Mouse (Mus musculus) hindbrain, embryonic 15.5 days (tissue): ENCODE results near the gene Srpk2. TPM values are rescaled to one million over a fixed set of nuclear protein-coding genes. Genes with fewer than 3 reads are reported as not detected.

ENCODE experiments used
- ATAC-seq: fragments of 200-750 bp; cut with Nextera tagmentation; 2 replicates; pipeline ENCODE4 v1.8.0; 2017; ENCODE audit warnings: low read depth, moderate number of reproducible peaks, moderate TSS enrichment; ENCODE audit not compliant: low FRiP score
- H3K27ac ChIP-seq: fragments of 300-500 bp; sonication (generic); replicated peaks from 2 replicates; pipeline ENCODE4 v1.5.1; 2015; ENCODE audit warnings: mild to moderate bottlenecking, inconsistent platforms
- H3K27me3 ChIP-seq: fragments of 300-500 bp; sonication (generic); 2 replicates; pipeline ENCODE4 v1.6.1; 2015; ENCODE audit warnings: control low read depth, inconsistent platforms
- H3K36me3 ChIP-seq: fragments of 300-500 bp; sonication (generic); 2 replicates; pipeline ENCODE4 v1.6.1; 2015; ENCODE audit warnings: control low read depth, inconsistent platforms
- H3K4me1 ChIP-seq: fragments of 300-500 bp; sonication (generic); replicated peaks from 2 replicates; pipeline ENCODE4 v1.6.1; 2015; ENCODE audit warnings: control low read depth, inconsistent platforms
- H3K4me2 ChIP-seq: fragments of 300-500 bp; sonication (generic); 2 replicates; pipeline ENCODE4 v1.6.1; 2015; ENCODE audit warnings: moderate library complexity, mild to moderate bottlenecking, inconsistent platforms
- H3K4me3 ChIP-seq: fragments of 300-500 bp; sonication (generic); 2 replicates; pipeline ENCODE4 v1.5.1; 2015; ENCODE audit warnings: mild to moderate bottlenecking, inconsistent platforms
- H3K9ac ChIP-seq: fragments of 300-500 bp; sonication (generic); 2 replicates; pipeline ENCODE4 v1.6.1; 2015; ENCODE audit warnings: inconsistent platforms
- H3K9me3 ChIP-seq: fragments of 300-500 bp; sonication (generic); 2 replicates; pipeline ENCODE4 v1.6.1; 2016; ENCODE audit warnings: control low read depth, inconsistent platforms
- WGBS: fragments of 180-500 bp; shearing (Covaris S2); methylation state at CpG from one replicate; pipeline ENCODE4 v1.1.7; 2015; 5-methylcytosine and 5-hydroxymethylcytosine counted together
- polyA plus RNA-seq: library from polyadenylated mRNA; unstranded; fragments of >200 nt; fragmentation: Nextera tagmentation; extraction: Ambion mirVana; gene quantifications from 2 replicates; pipeline ENCODE4 v1.2.1, GENCODE M21; 2015

Gene Srpk2
- polyA plus RNA-seq, 1 experiment from 2014 or later = 101 TPM

- peaks cover 36% of the 10 kb centered on the region for H3K36me3 ChIP-seq
- peak overlapping the region; percentile 51; the same call in 1 of the 2 replicates for H3K27ac ChIP-seq
- ATAC-seq = peak; percentile 54; the same call in 1 of the 2 replicates
- no peak overlapping the region for H3K9ac ChIP-seq
- H3K9me3 ChIP-seq = no peaks in the 10 kb centered on the region
- no peaks in the 10 kb centered on the region for H3K27me3 ChIP-seq
- no peak overlapping the region for H3K4me3 ChIP-seq
- H3K4me2 ChIP-seq = no peak overlapping the region
- 63% methylated on average over 6 of the region's 6 CpGs for WGBS
- H3K4me1 ChIP-seq = no peaks in the 10 kb centered on the region
Observed at GRCm38 (mm10) chr5:23508630-23509029, 175.8 kb downstream of the Srpk2 start.

- no peak overlapping the region for H3K4me2 ChIP-seq
- no peak overlapping the region; the same call in 1 of the 2 replicates for H3K27ac ChIP-seq
- H3K9ac ChIP-seq = no peak overlapping the region
- H3K36me3 ChIP-seq = peaks cover 30% of the 10 kb centered on the region
- WGBS = 90% methylated on average over 4 of the region's 4 CpGs
- no peak overlapping the region for H3K4me3 ChIP-seq
- no peaks in the 10 kb centered on the region for H3K27me3 ChIP-seq
- H3K4me1 ChIP-seq = no peaks in the 10 kb centered on the region
- no peak for ATAC-seq
- H3K9me3 ChIP-seq = no peaks in the 10 kb centered on the region
Observed at GRCm38 (mm10) chr5:23507210-23507609, 177.2 kb downstream of the Srpk2 start.

- Histone ChIP-seq H3K27ac (no peak overlapping the region), H3K36me3 (peaks cover 45% of the 10 kb centered on the region), H3K4me1 (no peaks in the 10 kb centered on the region), H3K4me3 (no peak overlapping the region), H3K27me3 (no peaks in the 10 kb centered on the region), H3K4me2 (no peak overlapping the region), H3K9me3 (no peaks in the 10 kb centered on the region), H3K9ac (no peak overlapping the region)
- no peak for ATAC-seq
- WGBS = 78% methylated on average over 3 of the region's 3 CpGs
Observed at GRCm38 (mm10) chr5:23505578-23505977, 178.8 kb downstream of the Srpk2 start.

- WGBS = 82% methylated on average over 12 of the region's 13 CpGs
- no peak overlapping the region for H3K9ac ChIP-seq
- H3K27me3 ChIP-seq = no peaks in the 10 kb centered on the region
- no peaks in the 10 kb centered on the region for H3K9me3 ChIP-seq
- H3K4me2 ChIP-seq = no peak overlapping the region
- ATAC-seq = peak; percentile 62
- H3K27ac ChIP-seq = no peak overlapping the region
- H3K36me3 ChIP-seq = peaks cover 60% of the 10 kb centered on the region
- H3K4me1 ChIP-seq = no peaks in the 10 kb centered on the region
- no peak overlapping the region for H3K4me3 ChIP-seq
Observed at GRCm38 (mm10) chr5:23502317-23502937, 182.0 kb downstream of the Srpk2 start.

GRCm38 (mm10) chr5:23501582-23502316 is 182.7 kb downstream of the Srpk2 start:
- WGBS = 84% methylated on average over 13 of the region's 13 CpGs
- Histone ChIP-seq H3K4me3 (no peak overlapping the region), H3K4me1 (no peaks in the 10 kb centered on the region), H3K27me3 (no peaks in the 10 kb centered on the region), H3K36me3 (peaks cover 65% of the 10 kb centered on the region), H3K27ac (no peak overlapping the region), H3K4me2 (no peak overlapping the region), H3K9ac (no peak overlapping the region), H3K9me3 (no peaks in the 10 kb centered on the region)
- ATAC-seq = no peak

GRCm38 (mm10) chr5:23500715-23501114 is 183.7 kb downstream of the Srpk2 start:
- H3K27me3 ChIP-seq = no peaks in the 10 kb centered on the region
- WGBS = 91% methylated on average over 6 of the region's 6 CpGs
- H3K36me3 ChIP-seq = peaks cover 71% of the 10 kb centered on the region
- H3K9me3 ChIP-seq = no peaks in the 10 kb centered on the region
- no peak overlapping the region for H3K4me3 ChIP-seq
- no peak overlapping the region for H3K27ac ChIP-seq
- no peak overlapping the region for H3K4me2 ChIP-seq
- no peaks in the 10 kb centered on the region for H3K4me1 ChIP-seq
- no peak for ATAC-seq
- H3K9ac ChIP-seq = no peak overlapping the region

- H3K9me3 ChIP-seq = no peaks in the 10 kb centered on the region
- ATAC-seq = no peak
- H3K36me3 ChIP-seq = peaks cover 73% of the 10 kb centered on the region
- H3K27me3 ChIP-seq = no peaks in the 10 kb centered on the region
- no peak overlapping the region for H3K4me2 ChIP-seq
- H3K9ac ChIP-seq = no peak overlapping the region
- 96% methylated on average over 16 of the region's 16 CpGs for WGBS
- H3K27ac ChIP-seq = no peak overlapping the region
- no peak overlapping the region for H3K4me3 ChIP-seq
- no peaks in the 10 kb centered on the region for H3K4me1 ChIP-seq
Observed at GRCm38 (mm10) chr5:23499257-23499656, 185.2 kb downstream of the Srpk2 start.

- H3K4me2 ChIP-seq = no peak overlapping the region
- no peaks in the 10 kb centered on the region for H3K27me3 ChIP-seq
- 86% methylated on average over 10 of the region's 10 CpGs for whole genome bisulfite sequencing
- H3K9me3 ChIP-seq = no peaks in the 10 kb centered on the region
- H3K9ac ChIP-seq = no peak overlapping the region
- H3K4me3 ChIP-seq = no peak overlapping the region
- H3K36me3 ChIP-seq = peaks cover 79% of the 10 kb centered on the region
- ATAC-seq = no peak
- H3K27ac ChIP-seq = no peak overlapping the region
- no peaks in the 10 kb centered on the region for H3K4me1 ChIP-seq
Observed at GRCm38 (mm10) chr5:23497920-23498319, 186.5 kb downstream of the Srpk2 start.

GRCm38 (mm10) chr5:23496933-23497332 is 187.5 kb downstream of the Srpk2 start:
- WGBS = 91% methylated on average over 5 of the region's 5 CpGs
- Histone ChIP-seq H3K27ac (no peak overlapping the region), H3K4me2 (no peak overlapping the region), H3K36me3 (peaks cover 80% of the 10 kb centered on the region), H3K9ac (no peak overlapping the region), H3K4me1 (no peaks in the 10 kb centered on the region), H3K4me3 (no peak overlapping the region), H3K9me3 (no peaks in the 10 kb centered on the region), H3K27me3 (no peaks in the 10 kb centered on the region)
- ATAC-seq = no peak

GRCm38 (mm10) chr5:23496396-23496795 is 188.0 kb downstream of the Srpk2 start:
- WGBS = 83% methylated on average over 3 of the region's 3 CpGs
- Histone ChIP-seq H3K4me1 (no peaks in the 10 kb centered on the region), H3K27me3 (no peaks in the 10 kb centered on the region), H3K9me3 (no peaks in the 10 kb centered on the region), H3K9ac (no peak overlapping the region), H3K4me2 (no peak overlapping the region), H3K36me3 (peaks cover 78% of the 10 kb centered on the region), H3K27ac (no peak overlapping the region), H3K4me3 (no peak overlapping the region)
- no peak for ATAC-seq

GRCm38 (mm10) chr5:23490797-23491196 is 193.6 kb downstream of the Srpk2 start:
- H3K9ac ChIP-seq = no peak overlapping the region
- no peak overlapping the region for H3K4me2 ChIP-seq
- H3K4me1 ChIP-seq = no peaks in the 10 kb centered on the region
- no peak overlapping the region for H3K27ac ChIP-seq
- no peaks in the 10 kb centered on the region for H3K9me3 ChIP-seq
- no peaks in the 10 kb centered on the region for H3K27me3 ChIP-seq
- H3K36me3 ChIP-seq = peaks cover 75% of the 10 kb centered on the region
- 0 out of 2 replicates have a peak, but pooled peaks have one; percentile 54 for ATAC-seq
- WGBS = 53% methylated on average over 2 of the region's 2 CpGs
- no peak overlapping the region for H3K4me3 ChIP-seq

GRCm38 (mm10) chr5:23489231-23489630 is 195.2 kb downstream of the Srpk2 start:
- Histone ChIP-seq H3K4me1 (no peaks in the 10 kb centered on the region), H3K27ac (no peak overlapping the region), H3K4me2 (no peak overlapping the region), H3K4me3 (no peak overlapping the region), H3K9me3 (no peaks in the 10 kb centered on the region), H3K36me3 (peaks cover 74% of the 10 kb centered on the region), H3K27me3 (no peaks in the 10 kb centered on the region), H3K9ac (no peak overlapping the region)
- 0 out of 2 replicates have a peak, but pooled peaks have one; percentile 30 for ATAC-seq
- WGBS = 83% methylated on average over 4 of the region's 4 CpGs
